Mouse (Mus musculus) thymus, adult 2 months (tissue): ENCODE results near the gene Vwa3b. TPM values are rescaled to one million over a fixed set of nuclear protein-coding genes. Genes with fewer than 3 reads are reported as not detected.

Experiments
- DNase-seq: peaks from one replicate; pipeline ENCODE4 v3.0.0; 2021
- H3K27ac ChIP-seq: fragments of 200-500 bp; 2 replicates; pipeline ENCODE4 v1.5.1; 2012; ENCODE audit warnings: low read length, control low read depth; ENCODE audit not compliant: control insufficient read depth, insufficient read depth
- H3K27me3 ChIP-seq: fragments of 200-500 bp; 2 replicates; pipeline ENCODE4 v1.6.1; 2012; ENCODE audit warnings: mild to moderate bottlenecking, low read length, moderate library complexity, mixed read lengths; ENCODE audit not compliant: control insufficient read depth, insufficient read depth
- H3K36me3 ChIP-seq: fragments of 200-500 bp; 2 replicates; pipeline ENCODE4 v1.6.1; 2012; ENCODE audit warnings: mild to moderate bottlenecking, low read length, moderate library complexity; ENCODE audit not compliant: control insufficient read depth, insufficient read depth
- H3K4me1 ChIP-seq: fragments of 200-500 bp; replicated peaks from 2 replicates; pipeline ENCODE4 v1.6.1; 2012; ENCODE audit warnings: low read length; ENCODE audit not compliant: control insufficient read depth, insufficient read depth
- H3K4me3 ChIP-seq: fragments of 200-500 bp; 2 replicates; pipeline ENCODE4 v1.5.1; 2012; ENCODE audit warnings: mild to moderate bottlenecking, low read length, control low read depth, moderate library complexity; ENCODE audit not compliant: control insufficient read depth, insufficient read depth
- CTCF ChIP-seq: fragments of 200-500 bp; IDR thresholded peaks from 2 replicates; pipeline ENCODE4 v1.5.1; 2012; ENCODE audit warnings: mild to moderate bottlenecking, control low read depth, low read length, moderate library complexity, borderline replicate concordance; ENCODE audit not compliant: control insufficient read depth, poor library complexity, insufficient read depth; ENCODE audit errors: extremely low read depth
- POLR2A ChIP-seq: fragments of 200-500 bp; IDR thresholded peaks from 2 replicates; pipeline ENCODE4 v1.6.1; 2012; ENCODE audit warnings: mild to moderate bottlenecking, low read length, control low read depth, moderate library complexity; ENCODE audit not compliant: control insufficient read depth, poor library complexity, insufficient read depth; ENCODE audit errors: extremely low read depth
- WGBS: fragments of 180-500 bp; shearing (Covaris S2); methylation state at CpG from one replicate; pipeline ENCODE4 v1.1.7; 2018; 5-methylcytosine and 5-hydroxymethylcytosine counted together
- polyA plus RNA-seq: library from polyadenylated mRNA; depleted of rRNA; stranded (reverse); fragments of >200 nt; gene quantifications from 2 replicates; pipeline ENCODE4 v1.2.3, GENCODE M21; 2012

Vwa3b gene
- polyA plus RNA-seq, 1 experiment, result 0.13 TPM

GRCm38 (mm10) chr1:37151896-37152295 is 125.5 kb downstream of the Vwa3b start:
- no peak overlapping the region for H3K4me3 ChIP-seq
- H3K4me1 ChIP-seq, result no peaks in the 10 kb centered on the region
- H3K27me3 ChIP-seq, result no peaks in the 10 kb centered on the region
- 94% methylated on average over 9 of the region's 9 CpGs for WGBS
- no peak overlapping the region for H3K27ac ChIP-seq
- H3K36me3 ChIP-seq, result no peaks in the 10 kb centered on the region
- no peak for DNase-seq
- TF ChIP-seq POLR2A (no peak), CTCF (no peak)

- WGBS, result 89% methylated on average over 6 of the region's 6 CpGs
- TF ChIP-seq POLR2A (no peak), CTCF (no peak)
- Histone ChIP-seq H3K27me3 (no peaks in the 10 kb centered on the region), H3K4me3 (no peak overlapping the region), H3K4me1 (peaks cover 3% of the 10 kb centered on the region; the same call in 1 of the 2 replicates), H3K36me3 (no peaks in the 10 kb centered on the region), H3K27ac (no peak overlapping the region)
- DNase-seq, result no peak
Measured at GRCm38 (mm10) chr1:37166066-37166465, 139.7 kb downstream of the Vwa3b start.

DNA sequence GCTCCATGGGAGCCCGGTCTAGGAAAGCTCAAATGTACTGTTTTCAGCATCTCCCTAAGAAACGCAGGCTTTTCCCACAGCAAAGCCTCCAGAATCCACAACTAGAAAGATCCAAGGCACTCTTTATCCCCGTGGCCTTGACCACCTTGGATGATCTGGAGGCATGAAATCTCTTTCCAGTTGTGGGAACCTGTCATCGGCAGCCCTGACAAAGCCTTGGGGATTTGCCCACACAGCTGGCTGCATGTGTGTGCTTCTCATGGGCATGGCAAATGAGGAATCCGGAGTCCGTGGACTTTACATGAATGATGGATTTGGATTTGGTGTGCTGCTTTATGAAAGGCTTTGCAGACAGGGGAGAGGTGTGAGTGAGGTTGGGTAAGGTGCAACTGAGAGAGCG is 141.5 kb downstream of the Vwa3b start:
- TF ChIP-seq CTCF (no peak), POLR2A (no peak)
- Histone ChIP-seq H3K27me3 (no peaks in the 10 kb centered on the region), H3K4me1 (peaks cover 3% of the 10 kb centered on the region; the same call in 1 of the 2 replicates), H3K4me3 (no peak overlapping the region), H3K36me3 (no peaks in the 10 kb centered on the region), H3K27ac (no peak overlapping the region)
- DNase-seq, result no peak
- WGBS, result 89% methylated on average over 7 of the region's 7 CpGs

DNA sequence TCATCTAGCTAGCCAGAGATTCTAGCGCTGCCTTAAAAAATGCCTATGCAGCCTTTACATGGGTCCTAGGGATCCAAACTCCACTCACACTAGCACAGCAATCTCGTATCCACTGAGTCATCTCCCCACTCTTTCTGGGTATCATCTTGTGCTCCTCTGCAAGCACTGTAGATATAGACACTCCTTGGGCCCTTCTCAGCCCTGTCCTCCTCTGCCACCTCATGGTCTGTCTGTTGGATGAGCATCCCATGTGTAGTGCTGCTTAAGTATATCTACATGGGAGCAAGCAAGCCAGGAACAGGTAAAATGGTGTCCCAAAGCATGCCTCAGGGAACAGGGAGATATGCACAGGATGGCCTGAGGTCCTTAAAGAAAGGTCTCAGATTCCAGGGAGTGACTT is 151.5 kb downstream of the Vwa3b start:
- TF ChIP-seq CTCF (no peak), POLR2A (no peak)
- Histone ChIP-seq H3K4me3 (no peak overlapping the region), H3K27me3 (no peaks in the 10 kb centered on the region), H3K4me1 (no peaks in the 10 kb centered on the region), H3K27ac (no peak overlapping the region), H3K36me3 (no peaks in the 10 kb centered on the region)
- DNase-seq, result no peak
- 85% methylated on average over 2 of the region's 2 CpGs for WGBS

GRCm38 (mm10) chr1:37179852-37180251 is 153.5 kb downstream of the Vwa3b start:
- H3K4me1 ChIP-seq, result no peaks in the 10 kb centered on the region
- no peak overlapping the region for H3K27ac ChIP-seq
- H3K27me3 ChIP-seq, result no peaks in the 10 kb centered on the region
- no peak for DNase-seq
- TF ChIP-seq CTCF (no peak), POLR2A (no peak)
- H3K4me3 ChIP-seq, result no peak overlapping the region
- H3K36me3 ChIP-seq, result no peaks in the 10 kb centered on the region
- 77% methylated on average over 5 of the region's 5 CpGs for WGBS

GRCm38 (mm10) chr1:37187050-37187449 is 160.7 kb downstream of the Vwa3b start:
- Histone ChIP-seq H3K4me3 (no peak overlapping the region), H3K27ac (no peak overlapping the region), H3K27me3 (no peaks in the 10 kb centered on the region), H3K36me3 (no peaks in the 10 kb centered on the region), H3K4me1 (no peaks in the 10 kb centered on the region)
- DNase-seq, result no peak
- 89% methylated on average over 6 of the region's 6 CpGs for WGBS
- no peak for TF ChIP-seq POLR2A
- no peak for TF ChIP-seq CTCF

DNA sequence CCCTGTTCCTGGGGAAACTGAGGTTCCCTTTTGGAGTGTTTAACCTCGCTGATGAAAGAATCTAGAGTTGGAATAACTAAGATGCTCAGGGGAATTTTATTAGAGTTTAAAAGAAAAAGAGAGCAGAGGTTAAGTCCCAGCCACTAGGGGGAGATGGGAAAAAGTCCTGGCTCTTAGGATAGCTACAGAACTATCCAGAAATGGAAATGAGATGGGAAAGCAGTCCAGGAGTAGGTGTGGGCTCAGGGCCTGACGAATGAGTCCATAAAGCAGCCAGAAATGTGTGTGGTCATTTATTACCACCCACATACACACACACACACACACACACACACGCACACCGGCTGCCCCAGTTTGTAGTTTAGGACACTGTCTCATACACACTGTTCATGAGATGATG is 168.2 kb downstream of the Vwa3b start:
- H3K27ac ChIP-seq, result no peak overlapping the region
- 71% methylated on average over 4 of the region's 4 CpGs for WGBS
- no peaks in the 10 kb centered on the region for H3K36me3 ChIP-seq
- TF ChIP-seq POLR2A (no peak), CTCF (no peak)
- H3K4me1 ChIP-seq, result no peaks in the 10 kb centered on the region
- H3K4me3 ChIP-seq, result no peak overlapping the region
- H3K27me3 ChIP-seq, result no peaks in the 10 kb centered on the region
- no peak for DNase-seq
